Mouse (Mus musculus) lung, postnatal 0 days (tissue): ENCODE results near the gene Cep162.

ENCODE experiments used
- CTCF ChIP-seq: IDR thresholded peaks from 2 replicates; pipeline ENCODE4 v1.5.1; 2016; ENCODE audit warnings: antibody characterized with exemption, mild to moderate bottlenecking
- EP300 ChIP-seq: IDR thresholded peaks from 2 replicates; pipeline ENCODE4 v1.6.1; 2016; ENCODE audit warnings: antibody characterized with exemption, mild to moderate bottlenecking, control low read depth

DNA sequence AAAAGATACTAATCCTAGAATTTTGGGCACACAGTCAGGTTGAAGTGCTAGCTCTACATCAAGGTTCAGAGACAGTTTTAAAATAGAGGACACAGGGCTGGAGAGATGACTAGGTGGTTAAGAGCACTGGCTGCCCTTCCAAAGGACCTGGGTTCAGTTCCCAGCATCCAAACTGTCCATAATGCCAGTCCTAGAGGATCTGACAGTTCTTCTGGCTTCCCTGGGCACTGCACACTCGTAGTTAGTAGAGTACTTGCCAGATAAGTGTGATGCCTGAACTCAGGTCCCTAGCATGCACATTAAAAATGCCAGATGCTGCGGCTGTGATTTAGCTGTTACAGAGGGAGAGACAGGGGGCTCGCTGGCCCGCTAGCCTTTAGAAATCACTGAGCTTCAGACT is 108.9 kb downstream of the Cep162 start:
- no peak for TF ChIP-seq CTCF
- no peak for TF ChIP-seq EP300
